Mouse (Mus musculus): ENCODE data around the gene Faap20.
A peak's percentile ranks its signal among the peaks of the same experiment; 100 is the strongest.

Faap20 gene

DNA sequence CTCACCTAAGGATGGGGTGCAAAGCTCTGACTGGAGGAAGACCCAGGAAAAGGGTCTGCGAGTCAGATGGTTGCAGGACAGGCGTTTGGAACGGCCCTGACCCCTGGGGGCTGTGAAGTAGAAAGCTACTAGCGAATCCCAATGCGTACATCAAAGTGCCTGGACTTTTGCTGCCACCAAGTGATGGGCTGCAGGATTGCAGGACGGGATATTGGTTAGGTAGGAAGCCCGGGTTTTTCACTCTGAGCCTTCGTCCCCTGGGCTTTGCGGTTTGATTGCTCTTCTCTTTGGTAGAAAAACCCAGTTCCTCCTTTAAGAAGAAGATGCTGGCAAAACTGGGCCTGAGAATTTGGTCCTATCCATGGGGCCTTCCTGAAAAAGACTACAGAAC is 350 bp upstream of the Faap20 start:
- Histone ChIP-seq H3K36me3 (ENCODE audit: insufficient read depth, low read length) (peaks cover 25% of the 10 kb centered on the region), H3K9me3 (ENCODE audit: low read length) (no peaks in the 10 kb centered on the region), H3K4me3 (replicated peaks; ENCODE audit: low read length) (peak overlapping the region; percentile 87), H3K4me1 (replicated peaks; ENCODE audit: low read depth, low read length) (peaks cover 53% of the 10 kb centered on the region), H3K27me3 (ENCODE audit: insufficient read depth, low read length) (no peaks in the 10 kb centered on the region)
- TF ChIP-seq NANOG (IDR thresholded peaks at IDR 0.05; ENCODE audit: borderline replicate concordance, low read length): no peak
- TF ChIP-seq POU5F1 (IDR thresholded peaks at IDR 0.05; ENCODE audit: borderline replicate concordance, low read length): no peak
- peak; percentile 98 for TF ChIP-seq CTCF (conservative IDR thresholded peaks at IDR 0.05; ENCODE audit: low read length)

DNA sequence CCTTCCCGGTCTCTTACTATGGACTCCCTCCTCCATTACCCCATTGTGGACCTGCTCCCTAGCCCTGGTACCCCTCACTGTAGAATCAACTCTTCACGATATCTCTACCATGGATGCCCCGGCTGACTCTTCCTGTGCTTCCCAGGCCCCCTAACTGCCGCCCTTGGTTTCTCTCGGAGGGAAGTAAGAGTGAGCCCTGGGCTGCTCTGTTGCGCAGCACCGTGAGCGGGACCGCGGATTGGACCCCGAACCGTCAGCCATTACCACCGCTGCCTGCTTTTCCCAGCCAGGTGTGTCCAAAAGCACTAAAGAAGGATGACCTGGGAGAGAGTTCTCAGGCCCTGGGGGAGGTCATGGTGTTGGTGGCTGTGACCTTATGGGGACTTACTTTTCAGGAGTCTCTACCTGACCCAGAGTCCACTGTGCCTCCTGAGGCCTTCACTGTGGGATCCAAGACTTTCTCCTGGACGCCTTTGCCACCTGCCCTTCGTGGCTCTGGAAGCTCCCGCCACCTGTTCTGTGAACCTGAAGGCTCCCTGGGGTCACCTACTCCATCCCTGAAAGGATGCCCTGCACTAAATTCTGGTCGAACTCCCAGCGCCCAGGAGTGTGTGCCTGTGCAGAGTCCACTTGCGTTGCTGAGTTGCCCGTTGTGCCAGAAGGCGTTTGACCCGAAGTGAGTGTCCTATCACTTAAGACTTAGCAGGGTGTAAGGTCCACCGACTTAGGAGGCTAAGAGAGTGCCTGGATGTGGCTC is 937 bp downstream of the Faap20 start:
- peak overlapping the region; percentile 87 for H3K4me3 ChIP-seq (replicated peaks; ENCODE audit: low read length)
- H3K27me3 ChIP-seq (ENCODE audit: insufficient read depth, low read length): no peaks in the 10 kb centered on the region
- H3K4me1 ChIP-seq (replicated peaks; ENCODE audit: low read depth, low read length): peaks cover 52% of the 10 kb centered on the region
- H3K9me3 ChIP-seq (ENCODE audit: low read length): no peaks in the 10 kb centered on the region
- peaks cover 27% of the 10 kb centered on the region for H3K36me3 ChIP-seq (ENCODE audit: insufficient read depth, low read length)
- TF ChIP-seq CTCF (conservative IDR thresholded peaks at IDR 0.05; ENCODE audit: low read length) (no peak), POU5F1 (IDR thresholded peaks at IDR 0.05; ENCODE audit: borderline replicate concordance, low read length) (no peak), NANOG (IDR thresholded peaks at IDR 0.05; ENCODE audit: borderline replicate concordance, low read length) (no peak)

DNA sequence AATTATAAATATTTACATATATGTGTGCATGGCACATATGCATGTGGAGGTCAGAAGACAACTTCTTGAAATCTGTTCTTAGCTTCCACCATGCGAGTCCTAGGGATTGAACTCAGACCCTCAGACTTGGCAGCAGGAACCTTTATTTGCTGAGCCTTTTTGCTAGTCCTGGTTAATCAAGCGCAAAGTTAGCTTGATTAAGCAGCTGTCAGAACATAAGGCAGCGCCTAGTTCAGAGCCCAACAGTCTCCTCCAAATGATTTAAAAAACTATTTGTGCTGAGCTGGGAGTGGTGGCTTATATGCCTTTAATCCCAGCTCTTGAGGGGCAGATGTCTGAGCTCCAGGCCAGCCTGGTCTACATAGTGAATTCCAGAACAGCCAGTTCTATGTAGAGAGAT is 1.5 kb downstream of the Faap20 start:
- Histone ChIP-seq H3K36me3 (ENCODE audit: insufficient read depth, low read length) (peaks cover 33% of the 10 kb centered on the region), H3K4me1 (replicated peaks; ENCODE audit: low read depth, low read length) (peaks cover 45% of the 10 kb centered on the region), H3K9me3 (ENCODE audit: low read length) (no peaks in the 10 kb centered on the region), H3K27me3 (ENCODE audit: insufficient read depth, low read length) (no peaks in the 10 kb centered on the region), H3K4me3 (replicated peaks; ENCODE audit: low read length) (peak overlapping the region; percentile 87)
- TF ChIP-seq NANOG (IDR thresholded peaks at IDR 0.05; ENCODE audit: borderline replicate concordance, low read length): no peak
- TF ChIP-seq POU5F1 (IDR thresholded peaks at IDR 0.05; ENCODE audit: borderline replicate concordance, low read length): no peak
- TF ChIP-seq CTCF (conservative IDR thresholded peaks at IDR 0.05; ENCODE audit: low read length): no peak

DNA sequence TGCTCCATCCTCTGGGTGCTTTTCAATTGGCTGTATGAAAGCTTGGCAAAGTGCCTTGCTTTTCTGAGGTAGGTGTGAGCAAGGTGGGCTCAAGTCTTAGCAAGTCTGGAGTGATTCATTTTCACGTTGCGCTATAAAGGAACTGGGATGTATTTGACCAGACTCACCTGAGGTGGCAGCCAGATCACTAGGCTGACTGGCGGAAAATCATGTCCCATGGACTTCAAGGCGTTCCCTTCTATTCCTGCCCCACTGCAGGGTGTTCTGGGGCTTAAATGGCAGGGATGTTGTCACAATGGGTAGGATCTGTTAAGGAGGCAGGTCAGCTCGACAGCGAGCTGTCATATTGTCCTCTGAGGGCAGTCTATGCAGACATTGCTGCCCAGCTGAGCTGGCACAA is 2.7 kb downstream of the Faap20 start:
- Histone ChIP-seq H3K27me3 (ENCODE audit: insufficient read depth, low read length) (no peaks in the 10 kb centered on the region), H3K4me3 (replicated peaks; ENCODE audit: low read length) (0 out of 2 replicates have a peak overlapping the region, but pooled peaks have one; percentile 87), H3K4me1 (replicated peaks; ENCODE audit: low read depth, low read length) (peaks cover 34% of the 10 kb centered on the region), H3K9me3 (ENCODE audit: low read length) (no peaks in the 10 kb centered on the region), H3K36me3 (ENCODE audit: insufficient read depth, low read length) (peaks cover 39% of the 10 kb centered on the region)
- TF ChIP-seq POU5F1 (IDR thresholded peaks at IDR 0.05; ENCODE audit: borderline replicate concordance, low read length): no peak
- no peak for TF ChIP-seq CTCF (conservative IDR thresholded peaks at IDR 0.05; ENCODE audit: low read length)
- TF ChIP-seq NANOG (IDR thresholded peaks at IDR 0.05; ENCODE audit: borderline replicate concordance, low read length): no peak

DNA sequence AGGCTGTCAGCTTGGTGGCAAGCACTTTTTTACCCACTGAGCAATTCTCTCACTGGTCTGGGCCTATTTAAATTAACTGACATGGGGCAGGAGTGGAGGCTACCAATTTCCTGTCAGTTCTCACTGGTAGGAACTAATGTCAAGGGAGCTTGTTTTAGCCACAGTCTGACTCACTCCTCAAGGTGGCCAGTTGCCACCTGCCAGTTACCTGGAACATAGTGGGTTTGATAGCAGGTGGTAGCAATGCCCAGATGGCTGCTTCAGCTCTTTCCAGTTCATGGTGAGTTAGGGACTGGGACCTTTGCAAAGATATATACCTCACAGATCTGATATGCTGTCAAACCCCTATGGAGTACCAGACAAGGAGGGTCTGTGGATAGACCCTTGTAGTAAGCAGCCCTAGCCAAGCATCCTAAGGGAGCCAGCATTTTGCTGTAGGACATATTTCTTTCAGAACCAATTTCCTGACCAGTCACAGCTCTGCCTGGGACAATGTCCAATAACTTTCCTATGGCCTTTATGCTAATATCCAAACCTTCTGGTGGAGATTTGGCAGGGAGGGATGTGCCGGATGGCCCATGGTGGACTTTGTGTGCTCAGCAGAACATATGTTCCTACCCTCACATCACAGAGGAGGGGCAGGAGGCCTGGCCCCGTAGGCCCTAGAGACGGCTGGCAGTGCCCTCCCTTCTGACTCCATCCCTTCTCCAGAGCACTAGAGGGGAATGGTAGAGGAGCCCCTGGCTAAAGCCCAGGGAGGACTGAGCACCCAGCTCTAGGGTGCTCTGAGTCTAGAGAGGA is 15.1 kb downstream of the Faap20 start:
- H3K4me3 ChIP-seq (replicated peaks; ENCODE audit: low read length): no peak overlapping the region
- H3K4me1 ChIP-seq (replicated peaks; ENCODE audit: low read depth, low read length): peaks cover 34% of the 10 kb centered on the region
- TF ChIP-seq NANOG (IDR thresholded peaks at IDR 0.05; ENCODE audit: borderline replicate concordance, low read length) (no peak), POU5F1 (IDR thresholded peaks at IDR 0.05; ENCODE audit: borderline replicate concordance, low read length) (no peak), CTCF (conservative IDR thresholded peaks at IDR 0.05; ENCODE audit: low read length) (no peak)
- peaks cover 26% of the 10 kb centered on the region for H3K36me3 ChIP-seq (ENCODE audit: insufficient read depth, low read length)
- H3K27me3 ChIP-seq (ENCODE audit: insufficient read depth, low read length): no peaks in the 10 kb centered on the region
- H3K9me3 ChIP-seq (ENCODE audit: low read length): no peaks in the 10 kb centered on the region

DNA sequence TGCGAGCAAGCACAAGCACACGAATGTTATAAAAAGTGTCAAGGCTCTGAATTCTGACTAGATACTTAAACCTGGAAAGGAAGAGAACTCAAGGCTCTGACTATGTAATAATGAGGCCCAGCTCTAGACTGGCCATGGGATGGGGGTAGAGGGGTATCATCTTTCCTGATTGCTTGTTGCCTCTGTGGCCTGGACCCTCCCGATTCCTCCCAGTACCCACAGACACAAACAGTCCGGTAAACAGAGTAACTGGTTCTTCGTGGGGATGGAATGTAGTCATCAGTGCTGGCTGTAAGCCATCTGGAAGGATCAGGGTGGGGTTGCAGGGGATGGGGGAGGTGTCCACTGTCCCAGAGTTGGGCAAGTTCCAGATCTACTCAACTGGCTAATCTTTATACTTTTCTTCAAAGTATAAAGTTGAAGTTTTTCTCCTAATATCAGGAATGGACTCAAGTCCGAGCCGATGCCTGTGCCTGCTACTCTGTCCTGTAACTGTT is 17.5 kb downstream of the Faap20 start:
- TF ChIP-seq CTCF (conservative IDR thresholded peaks at IDR 0.05; ENCODE audit: low read length): no peak
- TF ChIP-seq NANOG (IDR thresholded peaks at IDR 0.05; ENCODE audit: borderline replicate concordance, low read length): no peak
- TF ChIP-seq POU5F1 (IDR thresholded peaks at IDR 0.05; ENCODE audit: borderline replicate concordance, low read length): no peak
- no peak overlapping the region for H3K4me3 ChIP-seq (replicated peaks; ENCODE audit: low read length)
- peaks cover 21% of the 10 kb centered on the region for H3K4me1 ChIP-seq (replicated peaks; ENCODE audit: low read depth, low read length)
- no peaks in the 10 kb centered on the region for H3K27me3 ChIP-seq (ENCODE audit: insufficient read depth, low read length)
- H3K9me3 ChIP-seq (ENCODE audit: low read length): no peaks in the 10 kb centered on the region
- H3K36me3 ChIP-seq (ENCODE audit: insufficient read depth, low read length): peaks cover 36% of the 10 kb centered on the region

DNA sequence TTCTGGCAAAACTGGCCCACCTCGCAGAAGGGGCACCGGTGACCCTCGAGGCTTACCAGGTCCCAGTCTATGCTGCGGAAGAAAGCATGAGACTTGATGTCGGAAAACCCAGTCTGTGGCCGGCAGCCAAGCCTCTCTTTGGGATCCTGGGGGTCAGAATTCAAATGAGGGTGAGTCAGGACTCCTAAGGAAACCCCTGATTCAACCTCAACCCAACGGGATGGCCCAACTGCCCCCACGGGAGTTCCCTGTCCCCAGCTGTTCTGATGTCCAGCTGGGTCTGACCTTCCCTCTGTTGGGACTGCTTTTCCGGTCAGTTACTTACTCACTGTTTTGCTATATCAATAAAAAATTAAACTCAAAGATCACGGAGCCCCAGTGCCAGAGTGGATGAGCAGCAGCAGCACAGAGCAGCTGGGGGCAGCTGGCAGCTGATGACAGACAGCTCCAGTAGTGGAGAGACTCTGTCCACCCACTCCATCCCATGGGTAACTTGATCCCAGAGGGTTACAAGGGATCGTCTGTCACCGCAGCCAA is 18.1 kb downstream of the Faap20 start:
- no peak for TF ChIP-seq CTCF (conservative IDR thresholded peaks at IDR 0.05; ENCODE audit: low read length)
- TF ChIP-seq NANOG (IDR thresholded peaks at IDR 0.05; ENCODE audit: borderline replicate concordance, low read length): no peak
- no peak for TF ChIP-seq POU5F1 (IDR thresholded peaks at IDR 0.05; ENCODE audit: borderline replicate concordance, low read length)
- H3K36me3 ChIP-seq (ENCODE audit: insufficient read depth, low read length): peaks cover 37% of the 10 kb centered on the region
- peaks cover 21% of the 10 kb centered on the region for H3K4me1 ChIP-seq (replicated peaks; ENCODE audit: low read depth, low read length)
- H3K9me3 ChIP-seq (ENCODE audit: low read length): no peaks in the 10 kb centered on the region
- H3K27me3 ChIP-seq (ENCODE audit: insufficient read depth, low read length): no peaks in the 10 kb centered on the region
- no peak overlapping the region for H3K4me3 ChIP-seq (replicated peaks; ENCODE audit: low read length)

DNA sequence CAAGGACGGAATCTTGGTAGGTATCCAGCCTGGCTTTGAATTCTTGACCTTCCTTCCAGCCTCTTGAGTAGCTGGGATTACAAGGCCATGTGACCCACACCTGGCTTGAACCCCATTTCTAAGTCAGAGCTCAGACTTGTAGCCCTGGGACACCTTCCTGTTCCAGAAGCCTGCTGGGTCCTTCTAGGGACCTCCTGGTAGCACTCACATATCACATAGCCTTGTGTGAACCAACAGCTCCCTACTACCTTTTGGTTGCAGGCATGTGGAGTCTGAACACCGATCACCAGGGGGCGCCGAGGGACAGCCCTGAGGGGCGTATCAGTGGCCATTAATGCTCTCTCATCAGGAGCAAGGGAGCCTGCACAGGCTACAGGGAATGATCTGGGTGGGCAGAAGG is 18.8 kb downstream of the Faap20 start:
- TF ChIP-seq NANOG (IDR thresholded peaks at IDR 0.05; ENCODE audit: borderline replicate concordance, low read length): no peak
- peak; percentile 37 for TF ChIP-seq CTCF (conservative IDR thresholded peaks at IDR 0.05; ENCODE audit: low read length)
- TF ChIP-seq POU5F1 (IDR thresholded peaks at IDR 0.05; ENCODE audit: borderline replicate concordance, low read length): no peak
- H3K36me3 ChIP-seq (ENCODE audit: insufficient read depth, low read length): peaks cover 39% of the 10 kb centered on the region

More for the DNA sequence above, 18.8 kb downstream of the Faap20 start:
- Histone ChIP-seq H3K9me3 (ENCODE audit: low read length) (no peaks in the 10 kb centered on the region), H3K4me1 (replicated peaks; ENCODE audit: low read depth, low read length) (peaks cover 21% of the 10 kb centered on the region), H3K27me3 (ENCODE audit: insufficient read depth, low read length) (no peaks in the 10 kb centered on the region), H3K4me3 (replicated peaks; ENCODE audit: low read length) (no peak overlapping the region)

Data from E14TG2a.4 (cell line).